Mouse (Mus musculus) forelimb bud, embryonic 11.5 days (tissue): ENCODE measurements around the gene Nxnl1.

Source experiments
- DNase-seq: peaks from one replicate; pipeline ENCODE4 v3.0.0-alpha.2; 2012; ENCODE audit warnings: low read depth, low spot score

The Nxnl1 gene

DNA sequence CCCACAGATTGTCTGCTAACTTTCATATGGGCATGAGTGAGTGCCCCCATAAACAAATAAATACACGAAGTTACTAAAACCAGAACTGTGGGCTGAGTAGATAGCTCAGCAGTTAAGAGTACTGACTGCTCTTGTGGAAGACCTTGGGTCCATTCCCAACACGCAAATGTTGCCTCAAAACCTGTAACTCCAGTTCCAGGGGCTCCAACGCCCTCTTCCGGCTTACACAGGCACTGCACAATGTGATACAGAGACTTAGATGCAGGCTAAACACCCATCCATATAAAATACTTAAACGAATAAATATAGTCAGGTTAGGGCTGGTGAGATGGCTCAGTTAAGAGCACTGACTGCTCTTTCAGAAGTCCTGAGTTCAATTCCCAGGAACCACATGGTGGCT is 51.4 kb downstream of the Nxnl1 start:
- no peak for DNase-seq

GRCm38 (mm10) chr8:71513018-71513754 is 53.2 kb downstream of the Nxnl1 start:
- no peak for DNase-seq

DNA sequence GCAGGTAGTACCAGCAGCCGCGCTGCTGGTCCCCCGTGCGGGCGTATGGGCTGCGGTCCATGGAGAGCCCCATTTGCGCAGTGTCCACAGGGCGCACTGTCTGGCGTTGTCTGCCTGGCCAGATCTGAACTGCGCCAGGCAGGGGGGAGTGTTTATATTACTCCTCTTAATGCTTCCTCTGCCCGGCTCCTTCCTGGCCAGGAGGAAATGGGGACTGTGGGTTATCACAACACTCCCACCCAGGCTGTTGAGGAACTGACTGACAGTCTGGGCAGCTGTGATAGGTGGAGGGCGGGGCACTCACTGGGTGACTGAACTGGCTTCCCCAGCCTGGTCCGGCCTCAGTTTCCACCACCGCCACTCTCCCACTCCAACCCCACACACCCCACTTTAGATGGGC is 54.8 kb downstream of the Nxnl1 start, which contains the start of gene Plvap:
Plvap (minus strand) TSS at position 109 of the 400 bp plus-strand sequence.
- DNase-seq: no peak
